Mouse (Mus musculus): ENCODE measurements around the gene Rbms3. TPM values are rescaled to one million over a fixed set of nuclear protein-coding genes. Genes with fewer than 3 reads are reported as not detected.

The Rbms3 gene
- total RNA-seq, 1 experiment = 2.2 TPM

GRCm38 (mm10) chr9:117309809-117310208 lies 319.9 kb downstream of the Rbms3 start:
- H3K9me3 ChIP-seq (ENCODE audit: control insufficient read depth, insufficient read depth, low read depth, low read length) = no peaks in the 10 kb centered on the region
- in situ Hi-C loops (cut with MboI; ENCODE audit: low sequenced_read_pairs in 2 of 2, unreplicated experiment in 2 of 2) = no loop called here
- H3K36me3 ChIP-seq (ENCODE audit: control insufficient read depth, insufficient read depth, low read length, poor library complexity, severe bottlenecking) = no peaks in the 10 kb centered on the region

DNA sequence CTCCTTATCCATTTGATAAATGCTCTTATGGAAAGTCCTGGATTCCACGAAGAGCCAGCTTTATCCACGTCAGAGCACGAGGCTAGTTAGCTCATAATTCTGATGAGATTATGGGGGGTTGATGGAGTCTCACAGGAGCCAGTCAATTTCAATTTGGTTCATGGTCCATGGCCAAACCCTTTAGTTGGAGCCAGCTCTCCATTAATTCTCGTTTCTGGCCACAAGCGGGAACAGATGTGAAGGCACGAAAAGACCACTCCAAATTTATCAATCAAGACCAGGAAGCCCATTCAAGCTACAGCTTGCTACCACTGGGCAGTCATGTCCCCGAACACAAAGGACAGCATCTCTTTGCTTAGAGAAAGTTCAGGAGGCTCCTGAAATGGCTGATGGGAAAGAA lies 330.7 kb downstream of the Rbms3 start:
- H3K9ac ChIP-seq (ENCODE audit: insufficient read depth, low read depth, low read length, poor library complexity, severe bottlenecking) = no peak overlapping the region
- H3K4me3 ChIP-seq (ENCODE audit: insufficient read depth in 1 of 2, low read depth in 1 of 2, low read length in 2 of 2, poor library complexity in 1 of 2, severe bottlenecking in 1 of 2) = no peak overlapping the region
- no peak overlapping the region for H3K27ac ChIP-seq (ENCODE audit: insufficient read depth, low read depth, low read length, poor library complexity, severe bottlenecking)
- no peak for DNase-seq (ENCODE audit: low read depth, low spot score)
- H3K36me3 ChIP-seq (ENCODE audit: control insufficient read depth, insufficient read depth, low read length, poor library complexity, severe bottlenecking) = no peaks in the 10 kb centered on the region
- in situ Hi-C loops (cut with MboI; ENCODE audit: low sequenced_read_pairs in 2 of 2, unreplicated experiment in 2 of 2) = no loop called here
- no peak for TF ChIP-seq HCFC1 (IDR thresholded peaks at IDR 0.05; ENCODE audit: borderline replicate concordance, insufficient read depth, low read length)
- no peak for TF ChIP-seq ZNF384 (IDR thresholded peaks at IDR 0.05; ENCODE audit: low read depth, low read length)
- TF ChIP-seq CHD2 (IDR thresholded peaks at IDR 0.05; ENCODE audit: low read depth, low read length) = no peak
- TF ChIP-seq MAFK (IDR thresholded peaks at IDR 0.05; ENCODE audit: insufficient read depth, low read depth, low read length) = no peak
- TF ChIP-seq ZC3H11A (IDR thresholded peaks at IDR 0.05; ENCODE audit: borderline replicate concordance, low read depth, low read length) = no peak
- peaks cover 0 to 8% of the 10 kb centered on the region in 2 experiments; a peak in 3 of 4 replicates for H3K4me1 ChIP-seq (ENCODE audit: control insufficient read depth in 2 of 2, insufficient read depth in 2 of 2, low read length in 2 of 2, poor library complexity in 1 of 2)
- H3K9me3 ChIP-seq (ENCODE audit: control insufficient read depth, insufficient read depth, low read depth, low read length) = no peaks in the 10 kb centered on the region

More at GRCm38 (mm10) chr9:117309809-117310208, 319.9 kb downstream of the Rbms3 start:
- Histone ChIP-seq H3K27ac (ENCODE audit: insufficient read depth, low read depth, low read length, poor library complexity, severe bottlenecking) (no peak overlapping the region), H3K4me1 (ENCODE audit: control insufficient read depth in 2 of 2, insufficient read depth in 2 of 2, low read length in 2 of 2, poor library complexity in 1 of 2) (no peaks in the 10 kb centered on the region), H3K4me3 (ENCODE audit: insufficient read depth in 1 of 2, low read depth in 1 of 2, low read length in 2 of 2, poor library complexity in 1 of 2, severe bottlenecking in 1 of 2) (no peak overlapping the region), H3K9ac (ENCODE audit: insufficient read depth, low read depth, low read length, poor library complexity, severe bottlenecking) (no peak overlapping the region)
- no peak for DNase-seq (ENCODE audit: low read depth, low spot score)
- TF ChIP-seq ZNF384 (IDR thresholded peaks at IDR 0.05; ENCODE audit: low read depth, low read length) (no peak), HCFC1 (IDR thresholded peaks at IDR 0.05; ENCODE audit: borderline replicate concordance, insufficient read depth, low read length) (no peak), MAFK (IDR thresholded peaks at IDR 0.05; ENCODE audit: insufficient read depth, low read depth, low read length) (no peak), CHD2 (IDR thresholded peaks at IDR 0.05; ENCODE audit: low read depth, low read length) (no peak), ZC3H11A (IDR thresholded peaks at IDR 0.05; ENCODE audit: borderline replicate concordance, low read depth, low read length) (peak; percentile 63)

- H3K27ac ChIP-seq (ENCODE audit: insufficient read depth, low read depth, low read length, poor library complexity, severe bottlenecking) = 0 out of 2 replicates have a peak overlapping the region, but pooled peaks have one; percentile 33
- no peaks in the 10 kb centered on the region for H3K9me3 ChIP-seq (ENCODE audit: control insufficient read depth, insufficient read depth, low read depth, low read length)
- H3K9ac ChIP-seq (ENCODE audit: insufficient read depth, low read depth, low read length, poor library complexity, severe bottlenecking) = no peak overlapping the region
- H3K4me3 ChIP-seq (ENCODE audit: insufficient read depth in 1 of 2, low read depth in 1 of 2, low read length in 2 of 2, poor library complexity in 1 of 2, severe bottlenecking in 1 of 2) = no peak overlapping the region
- peaks cover 0 to 8% of the 10 kb centered on the region in 2 experiments; a peak in 3 of 4 replicates for H3K4me1 ChIP-seq (ENCODE audit: control insufficient read depth in 2 of 2, insufficient read depth in 2 of 2, low read length in 2 of 2, poor library complexity in 1 of 2)
- no peak for TF ChIP-seq HCFC1 (IDR thresholded peaks at IDR 0.05; ENCODE audit: borderline replicate concordance, insufficient read depth, low read length)
- no peak for TF ChIP-seq ZNF384 (IDR thresholded peaks at IDR 0.05; ENCODE audit: low read depth, low read length)
- TF ChIP-seq CHD2 (IDR thresholded peaks at IDR 0.05; ENCODE audit: low read depth, low read length) = no peak; the same call in 1 of the 2 replicates
- no peaks in the 10 kb centered on the region for H3K36me3 ChIP-seq (ENCODE audit: control insufficient read depth, insufficient read depth, low read length, poor library complexity, severe bottlenecking)
- DNase-seq (ENCODE audit: low read depth, low spot score) = peak; percentile 62
- in situ Hi-C loops (cut with MboI; ENCODE audit: low sequenced_read_pairs in 2 of 2, unreplicated experiment in 2 of 2) = no loop called here
Measured at GRCm38 (mm10) chr9:117297662-117298531, 331.8 kb downstream of the Rbms3 start.

DNA sequence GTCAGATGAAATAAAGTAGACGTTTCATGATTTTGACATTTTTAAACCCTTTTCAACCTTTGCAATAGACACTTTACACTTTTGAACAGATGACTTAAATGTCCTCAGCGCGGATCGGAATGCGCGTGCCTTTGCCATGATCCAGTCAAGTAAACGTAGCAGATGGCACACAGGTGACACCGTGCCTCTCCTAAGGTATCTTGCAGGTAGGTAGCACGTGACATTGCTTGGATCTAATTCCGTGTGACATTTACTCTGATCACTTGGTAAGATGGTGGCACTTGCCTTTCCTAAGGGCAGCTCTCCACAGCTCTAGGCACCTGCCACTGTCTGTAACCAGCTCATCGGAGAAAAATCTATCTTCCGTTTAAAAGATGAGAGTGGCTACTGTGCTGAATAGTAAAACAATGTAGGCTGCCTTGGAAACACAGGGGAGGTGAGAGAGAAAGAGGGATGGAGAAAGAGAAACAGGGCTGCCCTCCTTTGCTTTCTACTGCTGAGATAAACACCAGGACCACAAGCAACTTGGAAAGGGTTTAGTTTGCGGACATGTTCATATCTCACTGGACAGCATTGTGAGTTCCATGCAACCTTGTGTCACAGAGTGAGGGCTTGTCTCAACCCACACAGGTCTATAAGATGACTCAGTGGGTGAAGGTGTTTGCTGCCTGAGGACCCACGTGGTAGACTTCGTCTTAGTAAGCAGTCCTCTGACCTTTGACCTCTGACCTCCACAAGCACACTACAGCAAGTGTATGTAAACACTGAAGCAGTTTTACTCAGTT lies 338.5 kb downstream of the Rbms3 start:
- in situ Hi-C loops (cut with MboI; ENCODE audit: low sequenced_read_pairs in 2 of 2, unreplicated experiment in 2 of 2) = no loop called here
- no peak for TF ChIP-seq ZC3H11A (IDR thresholded peaks at IDR 0.05; ENCODE audit: borderline replicate concordance, low read depth, low read length)
- TF ChIP-seq MAFK (IDR thresholded peaks at IDR 0.05; ENCODE audit: insufficient read depth, low read depth, low read length) = no peak
- no peak for TF ChIP-seq CHD2 (IDR thresholded peaks at IDR 0.05; ENCODE audit: low read depth, low read length)
- no peak for TF ChIP-seq ZNF384 (IDR thresholded peaks at IDR 0.05; ENCODE audit: low read depth, low read length)
- no peak for TF ChIP-seq HCFC1 (IDR thresholded peaks at IDR 0.05; ENCODE audit: borderline replicate concordance, insufficient read depth, low read length)
- H3K4me1 ChIP-seq (ENCODE audit: control insufficient read depth in 2 of 2, insufficient read depth in 2 of 2, low read length in 2 of 2, poor library complexity in 1 of 2) = peaks cover 0 to 7% of the 10 kb centered on the region in 2 experiments; a peak in 1 of 4 replicates
- no peak overlapping the region for H3K27ac ChIP-seq (ENCODE audit: insufficient read depth, low read depth, low read length, poor library complexity, severe bottlenecking)
- no peak for DNase-seq (ENCODE audit: low read depth, low spot score)
- H3K4me3 ChIP-seq (ENCODE audit: insufficient read depth in 1 of 2, low read depth in 1 of 2, low read length in 2 of 2, poor library complexity in 1 of 2, severe bottlenecking in 1 of 2) = no peak overlapping the region
- no peaks in the 10 kb centered on the region for H3K36me3 ChIP-seq (ENCODE audit: control insufficient read depth, insufficient read depth, low read length, poor library complexity, severe bottlenecking)
- H3K9ac ChIP-seq (ENCODE audit: insufficient read depth, low read depth, low read length, poor library complexity, severe bottlenecking) = no peak overlapping the region
- H3K9me3 ChIP-seq (ENCODE audit: control insufficient read depth, insufficient read depth, low read depth, low read length) = no peaks in the 10 kb centered on the region

Data from ES-E14 (cell line).